Mouse (Mus musculus): Measurements from ENCODE around the gene Cyb561a3. TPM values are rescaled to one million over a fixed set of nuclear protein-coding genes. Genes with fewer than 3 reads are reported as not detected.

Cyb561a3 gene
- total RNA-seq (2023), result 10 to 100 TPM; 30.3 TPM

DNA sequence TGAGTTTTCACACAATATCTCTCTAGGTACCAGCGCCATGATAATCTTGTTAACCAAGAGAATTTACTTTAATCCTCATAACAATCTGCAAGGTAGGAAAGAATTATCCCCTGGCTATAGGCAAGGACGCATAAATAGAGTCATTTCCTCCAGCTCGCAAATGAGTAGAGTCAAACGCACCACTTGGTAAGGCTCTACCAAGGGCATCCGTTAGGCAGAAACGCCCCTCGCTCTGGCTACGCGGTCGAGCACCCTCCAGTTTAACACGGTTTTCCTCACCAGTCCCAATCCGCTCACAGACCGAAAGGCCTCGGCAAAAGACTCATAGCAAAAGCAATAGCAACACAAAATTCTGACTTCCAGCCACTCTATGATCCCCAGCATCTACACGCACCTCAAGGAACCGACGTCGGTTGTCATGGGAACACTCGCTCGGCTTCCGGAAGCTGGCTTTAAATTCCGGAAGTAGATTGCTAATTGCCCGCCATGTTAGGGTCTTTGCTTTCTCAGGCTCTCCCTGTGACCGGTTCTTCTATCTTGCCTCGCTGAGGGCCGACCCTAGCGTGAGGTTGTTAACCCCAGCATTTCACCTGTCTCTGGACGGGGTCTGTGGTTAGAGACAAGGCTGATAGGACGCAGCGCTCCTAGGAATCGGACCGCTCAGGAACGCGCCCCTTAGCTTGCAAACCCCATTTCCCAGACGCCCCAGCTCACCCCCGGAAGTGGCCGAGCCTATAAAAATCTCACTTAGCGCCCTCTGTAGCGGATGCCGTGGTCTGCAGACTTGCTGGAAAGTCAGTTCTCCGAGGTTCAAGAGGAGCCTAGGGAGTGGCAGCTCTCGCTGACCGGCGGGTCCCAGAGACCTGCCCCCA, at the start of gene Cyb561a3, which contains the start of gene Tmem138:
Gene Cyb561a3, plus strand, starts transcription at position 483 of the 872 bp plus-strand sequence.
Gene Tmem138, minus strand, starts transcription at position 673 of the 872 bp plus-strand sequence.

GRCm38 (mm10) chr19:10555624-10556510, 21.1 kb upstream of the Cyb561a3 start, which contains the start of gene Tmem216:
Gene Tmem216, minus strand, starts transcription at chr19:10556238.

DNA sequence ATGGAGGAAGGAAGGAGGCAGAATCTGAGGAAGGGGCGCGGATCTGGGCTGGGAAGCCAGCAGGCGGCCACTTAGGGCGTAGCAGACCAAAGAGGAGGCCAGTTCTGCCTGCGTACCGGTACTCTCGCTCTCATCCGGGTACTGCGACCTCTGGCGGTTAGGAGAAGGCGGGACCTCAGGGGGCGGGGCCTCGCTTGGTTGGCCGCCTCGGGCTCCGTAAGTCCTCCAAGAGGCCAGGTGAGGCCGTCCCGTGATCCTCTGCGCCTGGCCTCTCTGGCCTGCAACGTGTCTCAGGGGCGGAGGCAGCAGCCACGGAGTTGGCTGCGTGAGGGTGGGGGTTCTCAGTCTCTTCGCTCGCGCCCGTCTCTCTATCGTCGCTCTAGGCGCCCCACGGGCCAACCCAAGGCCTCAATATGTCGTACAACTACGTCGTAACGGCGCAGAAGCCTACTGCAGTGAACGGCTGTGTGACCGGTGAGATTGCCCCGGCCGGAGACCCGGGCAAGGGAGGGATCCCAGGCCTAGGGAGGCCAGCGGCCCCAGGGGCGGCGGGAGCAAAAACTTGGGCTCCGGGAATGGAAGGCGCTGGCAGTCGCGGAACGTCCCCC, 28.4 kb downstream of the Cyb561a3 start, which contains the start of the genes Ddb1 and Tkfc:
Gene Ddb1, plus strand, starts transcription at position 35 of the 608 bp plus-strand sequence.
Gene Tkfc, minus strand, starts transcription at position 362 of the 608 bp plus-strand sequence.

DNA sequence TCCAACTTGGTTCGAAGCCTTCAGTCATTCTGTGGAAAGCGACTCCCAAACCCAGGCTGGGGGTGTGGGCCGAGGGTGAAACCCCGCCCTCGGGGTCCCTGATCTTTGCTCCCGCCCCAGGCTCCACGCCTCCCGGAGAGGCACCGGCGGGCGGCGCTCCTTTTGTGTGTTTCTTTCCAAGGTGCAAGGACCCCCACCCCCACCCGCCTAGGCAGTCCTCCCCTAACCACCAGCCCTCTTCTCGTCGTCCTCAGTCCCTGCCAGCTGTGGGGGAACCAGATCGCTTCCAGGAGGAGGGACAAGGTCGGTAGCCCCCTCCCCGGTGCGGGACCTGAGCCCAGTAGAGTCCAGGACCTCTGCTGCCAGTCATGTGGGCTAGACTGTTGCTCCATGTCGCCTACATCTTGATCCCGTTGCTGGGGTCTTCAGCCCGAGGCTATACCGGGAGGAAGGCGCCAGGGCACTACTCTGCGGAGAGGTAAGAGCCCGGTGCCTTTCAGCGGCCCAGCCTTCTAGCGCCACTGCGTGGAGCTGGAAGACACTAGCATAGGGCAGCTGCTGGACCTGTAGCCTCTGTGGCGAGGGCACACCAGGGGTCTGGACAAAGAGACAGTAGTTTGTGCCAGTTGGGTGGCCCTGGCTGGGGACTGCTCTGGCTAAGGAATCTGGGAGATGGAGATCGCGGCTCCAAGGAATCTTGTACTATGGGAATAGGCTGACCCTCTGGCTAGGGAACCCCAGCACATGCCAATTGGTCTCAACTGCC, 57.3 kb downstream of the Cyb561a3 start, which contains the start of gene Vwce:
Gene Vwce, plus strand, starts transcription at position 108 of the 766 bp plus-strand sequence.

Other genes starting within 250 kb of the Cyb561a3 start
- not detected for gene Syt7, start 188.1 kb upstream of the Cyb561a3 start, total RNA-seq (2023)
- gene Lrrc10b, start 119.7 kb upstream of the Cyb561a3 start, total RNA-seq (2023), result not detected
- 1 to 10 TPM; 2.3 to 3.8 TPM for gene Ppp1r32, start 94.2 kb upstream of the Cyb561a3 start, total RNA-seq (2023)
- 100 to 1,000 TPM; 105 to 110 TPM for gene Cpsf7, start 51.9 kb upstream of the Cyb561a3 start, total RNA-seq (2023)
- 10 to 100 TPM; 35.0 to 43.7 TPM for gene Sdhaf2, start 51.0 kb upstream of the Cyb561a3 start, total RNA-seq (2023)
- 1 to 10 TPM; 2.8 to 3.1 TPM for gene Tmem216, start 20.9 kb upstream of the Cyb561a3 start, total RNA-seq (2023)
- 1 to 10 TPM; 1.9 to 4.3 TPM for gene Tmem138, start 190 bp downstream of the Cyb561a3 start, total RNA-seq (2023)
- gene Ddb1, start 28.2 kb downstream of the Cyb561a3 start, total RNA-seq (2023), result 100 to 1,000 TPM; 103 to 134 TPM
- gene Tkfc, start 28.5 kb downstream of the Cyb561a3 start, total RNA-seq (2023), result 1 to 10 TPM; 4.3 to 4.7 TPM
- not detected for gene Vwce, start 57.0 kb downstream of the Cyb561a3 start, total RNA-seq (2023)
- not detected for gene Pga5, start 100.9 kb downstream of the Cyb561a3 start, total RNA-seq (2023)
- gene Vps37c, start 111.6 kb downstream of the Cyb561a3 start, total RNA-seq (2023), result 10 to 100 TPM; 30.0 to 34.0 TPM
- gene Cd5, start 161.8 kb downstream of the Cyb561a3 start, total RNA-seq (2023), result 1 to 10 TPM; 1.0 to 1.5 TPM